Mouse (Mus musculus) olfactory bulb, adult 2 months (tissue): ENCODE data around the gene Zfp385b.

Source experiments
- CTCF ChIP-seq: fragments of 200-500 bp; IDR thresholded peaks from 2 replicates; pipeline ENCODE4 v1.5.1; 2012; ENCODE audit warnings: low read depth, mild to moderate bottlenecking, low read length, moderate library complexity; ENCODE audit not compliant: insufficient read depth
- POLR2A ChIP-seq: fragments of 200-500 bp; IDR thresholded peaks from 2 replicates; pipeline ENCODE4 v1.6.1; 2012; ENCODE audit warnings: mild to moderate bottlenecking, low read depth, low read length, moderate library complexity; ENCODE audit not compliant: insufficient read depth

GRCm38 (mm10) chr2:77703080-77703479 lies 116.4 kb downstream of the Zfp385b start:
- TF ChIP-seq CTCF (no peak), POLR2A (no peak)
